Mouse (Mus musculus) left cerebral cortex, postnatal 14 days (tissue): ENCODE measurements around the gene Gm20916. TPM values are rescaled to one million over a fixed set of nuclear protein-coding genes. Genes with fewer than 3 reads are reported as not detected.
"Not testable (repeated sequence)": the region's sequence is repeated elsewhere in the genome, so short reads cannot be mapped to it uniquely, and the experiment has no call there.

ENCODE experiments used
- DNase-seq, 2 experiments: peaks; one replicate each; pipeline ENCODE4 v3.0.0; 2021 to 2022; ENCODE audit warnings: low spot score in 2 of 2, mixed read lengths in 1 of 2
- intact Hi-C: fragments of 180-260 bp; cut with DNase I; formaldehyde crosslinking; loops from one replicate; pipeline ENCODE4 v1.15.1; 2025
- long read RNA-seq, 2 experiments: library from polyadenylated mRNA; stranded (forward); transcript quantifications; one replicate each; pipeline ENCODE4 v2.0.0; 2021
- total RNA-seq, 2 experiments: library from RNA; stranded (reverse); gene quantifications; 2 replicates each; pipeline ENCODE4 v1.2.3; 2021

Gm20916 gene
- not detected for total RNA-seq
- long read RNA-seq, experiment 1: 0 reads
- long read RNA-seq, experiment 2: 0 reads

DNA sequence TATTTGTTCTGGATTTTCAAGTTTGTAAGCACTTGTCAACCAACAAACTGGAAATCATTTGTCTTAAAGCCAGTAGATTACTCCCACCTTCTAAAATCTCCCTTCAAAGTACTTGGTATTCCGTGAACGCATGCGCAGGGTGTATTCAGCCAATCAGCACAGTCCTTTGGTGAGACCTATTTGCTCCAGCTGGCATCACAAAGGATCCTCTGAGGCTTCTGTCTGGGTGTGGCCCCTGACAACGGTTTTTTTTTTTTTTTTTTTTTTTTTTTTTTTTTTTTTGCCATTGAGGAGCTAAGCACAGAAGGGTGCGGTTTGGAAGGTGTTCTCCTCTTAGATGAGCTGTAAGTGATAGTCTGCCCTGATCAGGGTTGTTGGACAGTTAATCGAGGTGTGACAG, at the start of gene Gm20916:
Gene Gm20916 (plus strand): TSS at position 301 of the 400 bp plus-strand sequence.
- intact Hi-C loops, DNase-seq: not testable (repeated sequence)

Other genes with a start within 250 kb of the Gm20916 start
- gene Gm20917, start 168.4 kb upstream of the Gm20916 start, total RNA-seq: not detected